Mouse (Mus musculus) erythroid progenitor cell, adult 5-6 weeks (primary cell): ENCODE measurements around the gene Gfap. TPM values are rescaled to one million over a fixed set of nuclear protein-coding genes. Genes with fewer than 3 reads are reported as not detected.

Experiments
- ATAC-seq: replicated peaks from 2 replicates; pipeline ENCODE4 v1.8.0; 2016; ENCODE audit warnings: moderate number of reproducible peaks, mild to moderate bottlenecking, moderate TSS enrichment, inconsistent platforms; ENCODE audit not compliant: poor library complexity, low FRiP score, severe bottlenecking
- total RNA-seq, 2 experiments: library from RNA; stranded (forward) in 1 of 2; stranded (reverse) in 1 of 2; fragments of 150-400 nt in 1 of 2; fragments of 186-747, 209-891 nt in 1 of 2; gene quantifications; 2 replicates each; pipeline versions ENCODE4 v1.2.3 to v1.2.4; 2015 to 2017; ENCODE audit warnings: low replicate concordance in 2 of 2

Gfap gene
- 31.0 and 38.9 TPM in 2 replicates for total RNA-seq (2015; ENCODE audit: low replicate concordance)
- 56.2 and 59.8 TPM in 2 replicates for total RNA-seq (2017; ENCODE audit: low replicate concordance)

DNA sequence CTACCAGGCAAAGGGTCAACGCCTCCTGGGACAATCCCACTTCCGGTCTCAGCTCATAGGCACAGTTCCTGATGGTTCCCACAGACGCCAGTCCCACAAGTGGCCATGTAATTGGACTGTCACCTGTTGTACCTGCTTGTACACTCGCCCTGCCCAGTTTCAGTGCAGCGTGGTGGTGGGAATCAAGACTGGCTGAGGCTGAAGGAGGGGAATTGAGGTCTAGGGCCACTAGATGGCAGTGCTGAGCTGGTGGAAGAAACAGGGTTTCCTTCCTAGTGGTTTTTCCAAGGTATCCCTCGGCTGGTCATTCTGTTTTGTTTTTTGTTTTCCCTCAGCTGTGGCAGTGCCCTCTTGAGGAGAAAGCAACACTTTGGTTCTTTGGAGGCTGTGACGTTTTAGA is at the start of gene Gfap:
Gene Gfap (minus strand): TSS at position 150 of the 400 bp plus-strand sequence.
- peak; percentile 46 for ATAC-seq

DNA sequence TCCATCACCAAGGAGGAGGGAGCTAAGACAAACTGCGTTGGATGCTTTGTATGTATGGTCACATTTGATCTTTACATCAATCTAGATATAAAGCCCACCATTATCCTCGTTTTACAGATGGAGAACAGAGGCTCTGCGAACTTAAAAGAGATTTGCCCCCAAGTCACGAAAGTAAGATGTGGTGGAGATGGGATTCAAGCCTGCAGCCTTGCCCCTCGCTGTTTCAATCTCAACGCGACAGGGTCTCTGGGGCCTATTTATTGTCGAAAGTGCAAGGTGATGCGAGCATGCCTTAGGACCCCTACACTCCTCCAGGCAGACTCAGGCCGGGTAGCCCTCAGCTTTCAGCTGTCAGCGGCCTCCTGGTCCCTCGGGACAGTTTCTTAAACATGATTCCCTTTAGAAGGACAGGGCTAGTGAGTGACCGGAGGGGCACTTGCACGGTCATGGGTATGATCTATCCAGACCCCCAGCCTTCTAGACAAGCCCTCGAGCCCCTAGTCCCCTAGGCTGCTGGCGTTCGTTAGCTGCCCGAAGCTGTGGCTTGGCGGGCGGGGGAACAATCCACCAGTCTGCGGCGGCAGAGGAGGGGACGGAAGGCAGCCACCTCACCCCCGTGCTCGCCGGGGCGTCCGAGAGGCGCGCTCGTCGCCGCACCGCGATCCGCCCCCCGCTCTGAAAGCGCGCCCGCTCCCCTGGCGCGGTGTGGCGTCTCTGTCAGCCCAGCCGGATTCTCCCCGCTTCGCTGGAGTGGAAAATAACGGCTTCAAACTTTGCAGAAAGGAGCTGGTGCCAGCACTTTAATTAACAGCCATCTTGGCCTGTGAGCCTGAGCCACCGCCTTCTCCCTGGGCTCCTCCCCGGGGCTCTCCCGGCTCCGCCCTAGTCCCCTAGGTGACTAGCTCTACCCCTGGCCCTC is 47.6 kb upstream of the Gfap start:
- no peak for ATAC-seq

DNA sequence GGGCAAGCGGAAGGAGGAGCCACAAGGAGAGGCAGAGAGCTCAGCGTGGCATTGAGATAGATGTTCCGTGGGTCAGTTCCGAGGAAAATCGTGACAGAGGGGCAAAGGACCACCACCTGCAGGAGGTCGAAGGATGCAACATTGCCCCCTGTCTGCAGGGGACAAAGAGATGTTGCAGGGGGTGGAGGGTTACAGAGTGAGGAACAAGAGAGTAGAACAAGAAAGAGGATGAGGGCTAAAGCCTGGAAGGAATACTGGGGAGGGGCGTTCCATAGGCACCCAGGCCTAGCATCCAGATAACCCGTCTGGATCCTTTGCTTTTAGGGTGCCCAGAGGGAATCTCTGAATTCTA is 46.3 kb upstream of the Gfap start:
- no peak for ATAC-seq

GRCm38 (mm10) chr11:102946265-102946991 is 45.7 kb upstream of the Gfap start, which contains the start of gene C1ql1:
Gene C1ql1 (minus strand): TSS chr11:102946688.
- ATAC-seq = peak; percentile 89

GRCm38 (mm10) chr11:102945306-102946264 is 44.9 kb upstream of the Gfap start:
- no peak for ATAC-seq

DNA sequence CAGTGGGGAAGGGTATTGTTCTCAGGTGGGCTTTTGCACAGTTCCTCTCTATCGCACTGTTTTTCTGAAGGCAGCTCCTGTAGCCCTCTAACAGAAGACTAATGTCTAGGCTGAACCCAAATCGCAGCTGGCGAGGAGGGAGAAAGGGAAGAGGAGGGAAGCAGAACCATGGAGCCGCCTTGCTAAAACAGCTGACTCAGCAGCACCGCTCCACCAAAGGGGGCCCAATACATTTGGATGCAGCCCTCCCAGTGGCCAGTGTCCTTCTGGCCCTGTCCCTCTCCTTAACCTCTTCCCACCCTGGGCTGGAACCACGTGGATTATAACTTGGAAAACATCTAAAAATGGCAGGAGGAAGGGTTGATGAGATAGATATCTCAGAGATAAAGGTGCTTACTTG is 40.5 kb upstream of the Gfap start:
- ATAC-seq = no peak

- ATAC-seq = no peak
These were observed 38.4 kb upstream of the Gfap start for GRCm38 (mm10) chr11:102939024-102939675.

DNA sequence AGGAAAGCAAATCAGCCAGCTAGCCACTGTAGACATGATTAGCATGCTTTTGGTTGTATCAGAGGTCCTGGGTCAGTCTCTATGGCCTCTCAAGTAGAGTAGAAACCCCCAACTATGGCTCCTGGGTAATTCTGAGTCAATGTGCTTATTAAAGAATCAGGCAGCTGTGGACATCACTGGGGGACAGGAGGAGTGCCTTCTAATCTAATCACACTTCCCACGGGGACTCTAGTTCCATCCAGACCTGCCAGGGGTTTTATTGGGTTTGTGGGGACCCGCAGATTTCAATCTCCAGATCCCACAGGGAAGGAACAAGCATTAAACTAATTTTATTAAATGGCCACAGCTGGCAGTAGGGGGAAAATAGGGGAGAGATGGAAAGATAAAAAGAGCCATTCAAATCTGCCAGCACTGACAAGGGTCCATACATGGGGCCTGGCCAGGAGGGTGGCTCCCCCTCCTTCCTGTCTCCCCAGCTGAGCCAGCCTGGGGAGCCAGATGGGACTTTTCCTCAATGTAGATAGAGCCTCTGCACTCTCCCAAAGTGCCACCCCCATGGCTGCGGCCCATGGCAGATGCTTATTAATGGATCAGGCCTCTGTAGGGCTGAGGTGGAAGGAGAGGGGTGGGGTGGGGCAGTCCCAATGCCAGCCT is 36.9 kb upstream of the Gfap start:
- no peak for ATAC-seq

GRCm38 (mm10) chr11:102936272-102936671 is 35.6 kb upstream of the Gfap start:
- ATAC-seq = no peak

GRCm38 (mm10) chr11:102930672-102931071 is 30.0 kb upstream of the Gfap start:
- no peak for ATAC-seq

- ATAC-seq = peak; percentile 59
These were observed 24.6 kb upstream of the Gfap start for GRCm38 (mm10) chr11:102925351-102925717.

- ATAC-seq = peak; percentile 93
These were observed 24.0 kb upstream of the Gfap start, which contains the start of gene Kif18b for GRCm38 (mm10) chr11:102924557-102925350. Gene Kif18b (minus strand): TSS chr11:102925124.

- no peak for ATAC-seq
These were observed 20.8 kb upstream of the Gfap start for GRCm38 (mm10) chr11:102921491-102921890.

DNA sequence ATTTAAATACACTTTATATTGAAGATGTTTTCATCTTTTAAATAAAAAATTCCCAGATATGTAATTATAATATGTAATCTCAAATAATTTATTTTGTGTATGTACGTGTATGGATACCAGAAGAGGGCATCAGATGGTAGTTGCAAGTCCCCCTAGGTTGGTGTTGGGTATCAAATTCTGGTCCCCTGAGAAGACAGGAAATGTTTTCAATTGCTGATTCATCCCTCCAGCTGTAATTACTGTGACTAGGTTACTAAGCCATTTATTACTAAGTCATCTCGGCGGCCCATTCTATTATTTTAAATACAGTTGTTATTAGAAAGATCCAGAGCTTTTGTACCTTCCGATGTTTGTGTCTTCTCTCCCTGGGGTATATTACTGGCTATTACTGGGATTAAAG is 17.4 kb upstream of the Gfap start:
- ATAC-seq = no peak

- ATAC-seq = no peak
These were observed 14.7 kb upstream of the Gfap start for GRCm38 (mm10) chr11:102915380-102915779.

GRCm38 (mm10) chr11:102911376-102911775 is 10.7 kb upstream of the Gfap start:
- ATAC-seq = no peak

- ATAC-seq = no peak
These were observed 2.9 kb upstream of the Gfap start for GRCm38 (mm10) chr11:102903654-102904053.

DNA sequence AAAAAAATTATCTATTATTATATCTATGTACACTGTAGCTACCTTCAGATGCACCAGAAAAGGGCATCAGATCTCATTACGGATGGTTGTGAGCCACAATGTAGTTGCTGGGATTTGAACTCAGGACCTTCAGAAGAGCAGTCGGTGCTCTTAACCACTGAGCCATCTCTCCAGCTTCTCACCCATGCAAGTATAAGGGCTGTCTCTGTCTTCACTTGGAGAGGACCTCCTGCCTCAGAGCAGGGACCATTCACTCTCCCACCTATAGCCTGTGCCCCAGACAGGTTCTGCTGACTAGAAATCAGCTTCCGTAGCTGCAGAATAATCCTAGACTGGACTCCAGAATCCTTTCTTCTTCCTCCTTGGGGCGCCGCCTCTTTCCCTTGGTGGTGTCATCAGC is 1.4 kb upstream of the Gfap start:
- no peak for ATAC-seq
